7 mouse cellular contexts compared by ENCODE assay signal in genomic region chr7:141215101-141215879, GRCm38 (mm10). TPM values are rescaled to one million over a fixed set of nuclear protein-coding genes. Genes with fewer than 3 reads are reported as not detected.
DNase-seq lines count a peak whose midpoint lies in the region; ATAC-seq and TF ChIP-seq lines count a peak whose summit lies in the region.

Gene Rassf7, plus strand, starts transcription at chr7:141215860.

- ATAC-seq in embryonic facial prominence, embryonic 11.5 days (replicated peaks; ENCODE audit: insufficient number of reproducible peaks, low FRiP score, low TSS enrichment, low read depth) = peak; percentile 93
- ATAC-seq in granulocyte monocyte progenitor cell, adult 5-6 weeks (replicated peaks; ENCODE audit: poor library complexity, severe bottlenecking) = peak; percentile 86
- peak; percentile 92 for ATAC-seq in limb, embryonic 11.5 days (ENCODE audit: insufficient number of reproducible peaks, low FRiP score, low TSS enrichment, low read depth)
- peak; percentile 95 for ATAC-seq in midbrain, embryonic 14.5 days (ENCODE audit: low FRiP score, low TSS enrichment)

- TF ChIP-seq CTCF in spleen, adult 2 months (IDR thresholded peaks at IDR 0.05; ENCODE audit: extremely low read depth, insufficient read depth, insufficient read length, insufficient replicate concordance) = no peak

- peak within 1 kb of the TSS; percentile 83 for H3K4me2 ChIP-seq in embryonic facial prominence, embryonic 11.5 days (ENCODE audit: low read depth, low read length)
- peak within 1 kb of the TSS; percentile 83 for H3K4me2 ChIP-seq in limb, embryonic 11.5 days (ENCODE audit: low read depth, severe bottlenecking)
- H3K4me2 ChIP-seq in midbrain, embryonic 14.5 days (ENCODE audit: low read length) = peak within 1 kb of the TSS; percentile 95

- peak within 1 kb of the TSS; percentile 84 for H3K27ac ChIP-seq in embryonic facial prominence, embryonic 11.5 days (replicated peaks; ENCODE audit: low read depth, low read length)
- H3K27ac ChIP-seq in limb, embryonic 11.5 days (replicated peaks; ENCODE audit: low read depth, low read length) = peak within 1 kb of the TSS; percentile 66
- H3K27ac ChIP-seq in midbrain, embryonic 14.5 days (replicated peaks; ENCODE audit: low read depth, low read length) = peak within 1 kb of the TSS; percentile 90
- peak within 1 kb of the TSS; percentile 78 for H3K27ac ChIP-seq in spleen, adult 2 months (ENCODE audit: insufficient read depth, low read length)

- peak; percentile 96 for DNase-seq in adrenal gland, postnatal 14 days
- DNase-seq in embryonic facial prominence, embryonic 11.5 days (ENCODE audit: low spot score) = peak; percentile 98
- peak; percentile 99 for DNase-seq in kidney, adult 11 months
- DNase-seq in limb, embryonic 11.5 days (ENCODE audit: low spot score) = peak; percentile 97
- peak; percentile 96 for DNase-seq in midbrain, embryonic 14.5 days
- peak; percentile 93 to 98 for DNase-seq in spleen, adult 2 months (ENCODE audit: low read depth in 1 of 2, low spot score in 2 of 2)

- H3K27me3 ChIP-seq in embryonic facial prominence, embryonic 11.5 days (ENCODE audit: control insufficient read depth, insufficient read depth, low read length) = no peaks in the 10 kb centered on the region
- no peaks in the 10 kb centered on the region for H3K27me3 ChIP-seq in limb, embryonic 11.5 days (ENCODE audit: control insufficient read depth, insufficient read depth, low read length)
- H3K27me3 ChIP-seq in midbrain, embryonic 14.5 days (ENCODE audit: control insufficient read depth, insufficient read depth, low read length) = no peaks in the 10 kb centered on the region
- no peaks in the 10 kb centered on the region; the same call in 1 of the 2 replicates for H3K27me3 ChIP-seq in spleen, adult 2 months (ENCODE audit: control insufficient read depth, insufficient read depth, low read length)

- peak within 1 kb of the TSS; percentile 68 for H3K4me3 ChIP-seq in embryonic facial prominence, embryonic 11.5 days (ENCODE audit: low read depth, low read length)
- H3K4me3 ChIP-seq in limb, embryonic 11.5 days (ENCODE audit: low read depth, low read length) = peak within 1 kb of the TSS; percentile 77
- peak within 1 kb of the TSS; percentile 66 for H3K4me3 ChIP-seq in midbrain, embryonic 14.5 days (replicated peaks; ENCODE audit: low read depth, low read length)
- peak within 1 kb of the TSS; percentile 72 for H3K4me3 ChIP-seq in spleen, adult 2 months (ENCODE audit: extremely low read depth, insufficient read depth, insufficient read length)

- no peaks in the 10 kb centered on the region for H3K9me3 ChIP-seq in embryonic facial prominence, embryonic 11.5 days (replicated peaks; ENCODE audit: control insufficient read depth, low read length)
- H3K9me3 ChIP-seq in limb, embryonic 11.5 days (ENCODE audit: control insufficient read depth, low read length) = no peaks in the 10 kb centered on the region
- H3K9me3 ChIP-seq in midbrain, embryonic 14.5 days (ENCODE audit: control insufficient read depth, low read length) = no peaks in the 10 kb centered on the region

- peaks cover 4% of the 10 kb centered on the region; the same call in 1 of the 2 replicates for H3K4me1 ChIP-seq in embryonic facial prominence, embryonic 11.5 days (ENCODE audit: control insufficient read depth, insufficient read depth, low read length)
- peaks cover 4% of the 10 kb centered on the region; the same call in 1 of the 2 replicates for H3K4me1 ChIP-seq in limb, embryonic 11.5 days (ENCODE audit: control insufficient read depth, insufficient read depth, low read length)
- peaks cover 13% of the 10 kb centered on the region for H3K4me1 ChIP-seq in midbrain, embryonic 14.5 days (ENCODE audit: control insufficient read depth, insufficient read depth, low read length)
- peaks cover 12% of the 10 kb centered on the region for H3K4me1 ChIP-seq in spleen, adult 2 months (ENCODE audit: control insufficient read depth, insufficient read depth, insufficient read length)

- peak within 1 kb of the TSS; percentile 62 for H3K9ac ChIP-seq in embryonic facial prominence, embryonic 11.5 days (replicated peaks; ENCODE audit: low read length)
- peak within 1 kb of the TSS; percentile 69 for H3K9ac ChIP-seq in limb, embryonic 11.5 days (ENCODE audit: low read length)
- H3K9ac ChIP-seq in midbrain, embryonic 14.5 days (replicated peaks; ENCODE audit: low read length) = peak within 1 kb of the TSS; percentile 61

- no peaks in the 10 kb centered on the region for H3K36me3 ChIP-seq in embryonic facial prominence, embryonic 11.5 days (replicated peaks; ENCODE audit: control insufficient read depth, insufficient read depth, low read depth, low read length)
- H3K36me3 ChIP-seq in limb, embryonic 11.5 days (ENCODE audit: control insufficient read depth, insufficient read depth, low read length) = no peaks in the 10 kb centered on the region; the same call in 1 of the 2 replicates
- H3K36me3 ChIP-seq in midbrain, embryonic 14.5 days (ENCODE audit: control insufficient read depth, insufficient read depth, low read length) = 0 out of 2 replicates have a peak, but pooled peaks cover 5% of the 10 kb centered on the region
- no peaks in the 10 kb centered on the region for H3K36me3 ChIP-seq in spleen, adult 2 months (ENCODE audit: control insufficient read depth, insufficient read depth, low read length)

- WGBS in embryonic facial prominence, embryonic 11.5 days = under 1% methylated on average over 41 of the region's 41 CpGs
- under 1% methylated on average over 41 of the region's 41 CpGs for WGBS in limb, embryonic 11.5 days
- WGBS in midbrain, embryonic 14.5 days = under 1% methylated on average over 41 of the region's 41 CpGs
- WGBS in spleen, adult 2 months = 7% methylated on average over 41 of the region's 41 CpGs

- peak; percentile 54; the same call in 1 of the 2 replicates for TF ChIP-seq POLR2A in spleen, adult 2 months (IDR thresholded peaks at IDR 0.05; ENCODE audit: low read depth, low read length)

RNA-seq across cellular contexts. Expression of gene Rassf7, which starts in this region (rescaled TPM):
- total RNA-seq in adrenal gland, postnatal 14 days (2021) = 4.9 and 5.2 TPM in 2 replicates
- polyA plus RNA-seq in embryonic facial prominence, embryonic 11.5 days (2014; fragmentation: Nextera tagmentation; extraction: Ambion mirVana) = 33.0 and 34.5 TPM in 2 replicates
- 3.1 and 4.5 TPM in 2 replicates for total RNA-seq in granulocyte monocyte progenitor cell, adult 5-6 weeks (2014; fragmentation: Nextera tagmentation)
- total RNA-seq in granulocyte monocyte progenitor cell, adult 5-6 weeks (2017) = 2.0 and 4.5 TPM in 2 replicates
- 32.5 and 38.8 TPM in 2 replicates for polyA plus RNA-seq in limb, embryonic 11.5 days (2014; fragmentation: Nextera tagmentation; extraction: Ambion mirVana)
- 25.9 and 27.2 TPM in 2 replicates for polyA plus RNA-seq in midbrain, embryonic 14.5 days (2014; fragmentation: Nextera tagmentation; extraction: Ambion mirVana)
- 13.0 and 18.4 TPM in 2 replicates for polyA plus RNA-seq in spleen, adult 2 months (2012; rRNA removed)

Comparison
In these comparisons a context has a peak if more than half of its experiments do, and no peak if none do; other contexts are left out.
1. Peak in every context shown above with its lines: DNase-seq, ATAC-seq, H3K4me3 ChIP-seq and H3K27ac ChIP-seq.